Mouse (Mus musculus) mature B cell (primary cell): ENCODE data around the gene Abcc5.

Source experiments
- in situ Hi-C: fragments of 300-500 bp; cut with MboI; formaldehyde crosslinking; loops from 2 replicates; pipeline ENCODE4 v1.14.3; 2019

Abcc5 gene

DNA sequence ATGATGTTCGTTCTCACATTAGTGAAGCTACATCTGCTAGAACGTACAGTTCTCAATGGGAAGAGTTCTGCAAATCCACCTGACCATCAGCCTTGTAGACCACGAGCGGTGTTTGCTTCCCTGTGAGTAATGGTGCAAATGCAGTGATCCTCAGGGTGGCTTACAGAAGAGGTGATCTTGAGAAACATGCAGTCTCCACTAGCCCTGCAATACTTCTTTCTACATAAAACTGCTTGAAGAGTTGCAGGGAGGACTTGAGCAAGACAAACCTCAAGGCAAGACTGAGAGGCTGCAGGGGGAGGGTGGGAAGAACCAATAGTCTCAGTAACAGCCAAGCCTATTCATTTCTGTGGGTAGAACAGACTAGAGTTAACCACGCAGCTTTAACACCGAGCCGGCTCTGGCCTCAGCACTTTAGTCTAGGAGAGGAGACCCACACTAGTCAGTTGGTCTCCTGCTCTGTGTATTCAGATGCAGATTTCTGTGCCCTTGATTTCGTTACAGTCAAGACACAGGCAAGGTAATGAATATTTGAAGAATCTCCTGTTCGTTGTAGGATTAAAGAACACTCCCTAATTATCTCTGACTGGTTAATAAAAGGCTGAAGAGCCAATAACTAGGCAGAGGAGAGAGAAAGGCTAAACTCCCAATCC, 66.4 kb downstream of the Abcc5 start:
- in situ Hi-C loops: no loop called here

DNA sequence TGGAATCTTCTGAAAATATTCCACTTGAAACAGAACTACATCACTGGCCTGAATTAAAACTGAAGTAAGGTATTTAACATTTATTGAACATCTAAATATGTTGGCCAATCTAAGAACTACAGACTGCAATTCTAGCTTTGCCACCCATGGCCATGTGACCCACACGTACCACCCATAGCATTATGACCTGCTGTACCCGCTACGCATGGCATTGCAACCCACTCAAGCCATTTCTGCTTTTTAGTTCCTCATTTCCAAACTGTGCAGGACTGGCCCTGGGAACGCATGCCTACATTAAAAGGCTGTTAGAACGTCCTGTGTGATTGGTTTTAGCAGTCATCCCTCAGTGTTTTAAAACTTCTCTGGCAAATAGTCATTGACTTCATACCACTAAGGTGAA, 68.4 kb downstream of the Abcc5 start:
- in situ Hi-C loops: no loop called here

DNA sequence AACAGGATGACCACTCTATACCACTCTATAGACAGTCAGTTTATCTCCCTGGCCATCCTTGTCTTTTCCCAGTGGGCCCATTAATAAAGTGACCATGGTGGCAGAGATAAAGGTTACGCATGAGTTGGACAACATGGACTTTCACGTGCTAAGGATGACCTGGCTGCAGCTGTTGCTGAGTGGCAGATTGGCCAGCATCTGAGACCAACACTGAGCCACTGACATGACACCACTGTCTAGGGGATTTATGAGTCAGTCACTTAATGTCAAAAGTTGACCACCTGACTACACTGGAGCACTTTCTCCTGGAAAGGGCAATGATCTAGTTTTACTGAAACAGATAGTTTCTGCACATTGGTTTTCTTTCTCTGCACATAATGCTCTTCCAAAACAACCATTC, 71.4 kb downstream of the Abcc5 start:
- in situ Hi-C loops: no loop called here

DNA sequence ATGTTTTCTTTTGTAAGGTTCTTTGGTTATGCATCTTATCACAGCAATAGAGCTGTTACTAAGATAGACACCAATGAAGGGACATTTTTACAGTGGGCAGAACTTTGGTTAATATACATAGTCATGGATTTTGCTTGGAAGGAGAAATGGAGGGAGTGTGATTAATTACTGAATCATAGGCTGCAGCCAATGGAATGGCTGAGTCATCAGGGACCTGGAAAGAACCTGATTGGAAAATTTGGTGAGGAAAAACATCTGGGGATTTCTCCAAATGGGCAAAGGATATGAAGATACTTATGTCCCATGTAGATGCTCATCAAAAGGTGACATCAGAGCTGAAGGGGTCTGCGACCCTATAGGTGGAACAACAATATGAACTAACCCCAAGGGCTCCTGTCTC, 72.2 kb downstream of the Abcc5 start:
- in situ Hi-C loops: no loop called here

DNA sequence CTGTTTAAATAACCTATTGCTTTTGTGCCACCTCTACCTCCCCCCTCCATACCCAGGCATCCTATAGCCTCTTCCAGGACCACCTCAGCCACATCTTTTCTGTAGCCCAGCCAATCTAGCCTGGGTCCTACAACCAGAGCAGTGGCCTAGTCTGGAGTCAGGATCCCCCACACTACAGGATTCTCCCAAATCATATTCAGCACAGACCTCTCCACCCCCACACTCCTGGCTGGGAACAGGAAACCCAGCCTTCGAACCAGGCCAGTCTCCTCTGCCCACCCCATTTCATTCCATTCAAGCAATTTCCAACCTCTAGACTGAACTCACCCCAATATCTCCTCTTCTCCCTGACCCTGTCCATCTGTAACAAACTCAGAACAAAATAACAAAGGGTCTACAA, 80.7 kb downstream of the Abcc5 start:
- in situ Hi-C loops: no loop called here

DNA sequence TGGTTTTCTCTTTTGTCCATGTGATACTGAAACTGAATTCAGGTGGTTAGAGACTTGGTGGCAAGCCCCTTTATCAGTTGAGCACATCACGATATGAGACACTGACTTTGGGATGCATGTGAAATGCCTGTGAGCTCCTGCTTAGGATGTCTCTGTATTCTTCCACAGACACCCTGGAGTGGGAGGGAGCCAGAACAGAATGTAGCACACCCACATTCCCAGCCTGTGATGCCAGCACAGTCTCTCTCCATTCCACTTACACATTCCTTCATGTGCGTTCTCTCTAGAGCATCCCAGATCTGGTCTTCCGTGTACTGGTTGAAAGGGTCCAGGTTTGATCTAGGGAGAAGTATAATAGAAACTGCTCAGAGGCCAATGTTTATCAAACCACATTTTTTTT, 87.6 kb downstream of the Abcc5 start:
- in situ Hi-C loops: no loop called here

DNA sequence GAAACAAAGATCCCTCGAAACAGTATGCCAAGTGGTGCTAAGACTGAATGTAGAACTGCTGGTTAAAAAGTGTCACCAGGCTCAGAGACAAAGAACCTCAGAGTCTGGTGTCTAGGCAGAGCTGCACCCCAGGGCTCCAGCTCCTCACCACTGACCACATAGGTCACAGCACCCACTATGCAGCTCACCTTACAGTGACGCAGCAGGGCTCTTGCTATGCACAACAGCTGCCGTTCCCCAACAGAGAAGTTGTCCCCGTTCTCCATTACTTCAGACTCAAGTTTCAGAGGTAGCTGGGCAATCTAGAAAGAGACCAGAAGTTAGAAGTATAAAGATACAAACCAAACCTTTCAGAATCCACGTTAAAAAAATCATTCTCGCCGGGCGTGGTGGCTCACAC, 91.3 kb downstream of the Abcc5 start:
- in situ Hi-C loops: no loop called here

DNA sequence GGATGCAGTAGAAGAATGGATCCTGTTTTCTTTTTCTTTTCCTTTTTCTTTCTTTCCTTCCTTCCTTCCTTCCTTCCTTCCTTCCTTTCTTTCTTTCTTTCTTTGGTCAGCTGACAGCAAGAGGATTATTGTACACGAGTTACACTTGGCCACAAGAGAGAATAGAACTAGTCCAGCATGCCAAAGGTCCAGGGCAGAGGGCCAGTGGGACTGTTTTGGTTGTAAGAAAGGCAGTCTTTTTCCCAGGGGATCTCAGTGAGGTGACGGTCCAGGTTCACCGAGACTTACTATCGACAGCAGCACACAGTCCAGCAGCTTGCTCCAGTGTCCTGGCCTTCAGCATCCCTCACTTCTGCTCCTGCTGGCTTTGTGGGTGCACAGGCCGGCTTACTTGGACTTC, 97.9 kb downstream of the Abcc5 start:
- in situ Hi-C loops: no loop called here

DNA sequence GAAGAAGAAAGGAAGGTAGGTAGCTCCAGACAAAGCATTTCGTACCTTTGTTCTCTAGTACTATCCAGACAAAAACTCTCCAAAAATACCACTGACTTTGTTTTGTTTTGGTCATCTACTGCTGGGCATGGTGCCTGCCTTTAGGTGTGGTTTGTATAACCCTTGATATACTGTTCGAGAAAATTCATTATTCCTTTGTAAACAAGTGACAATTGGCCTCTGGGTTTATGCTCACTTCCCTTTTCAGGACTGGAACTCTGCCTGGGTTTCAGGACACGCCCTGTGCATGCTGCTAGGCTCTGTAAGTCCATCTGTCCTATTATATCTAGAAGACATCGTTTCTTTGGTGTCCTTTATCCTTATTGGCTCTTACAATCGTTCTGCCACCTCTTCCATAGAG, 100.9 kb downstream of the Abcc5 start, which contains the start of gene Cyp2ab1:
Gene Cyp2ab1, minus strand, starts transcription at position 119 of the 400 bp plus-strand sequence.
- in situ Hi-C loops: no loop called here

DNA sequence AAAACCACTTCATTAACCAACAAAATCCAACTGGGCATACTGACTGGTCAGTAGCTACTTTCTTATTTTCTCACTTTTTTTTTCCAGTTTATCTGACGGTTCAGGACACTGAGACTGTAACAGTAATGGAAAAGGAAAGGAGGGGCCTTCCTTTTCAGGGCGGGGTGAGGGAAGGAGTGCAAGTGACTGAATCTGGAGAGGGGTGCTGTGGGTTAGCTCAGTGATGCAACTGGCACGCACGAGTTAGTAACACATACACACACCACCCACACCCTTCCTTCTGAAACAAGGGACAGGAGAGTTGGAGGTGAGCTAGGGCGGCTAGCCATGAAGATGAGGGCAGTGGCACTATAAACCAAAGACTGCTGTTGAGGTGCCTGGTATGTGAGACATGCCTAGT, 102.3 kb downstream of the Abcc5 start:
- in situ Hi-C loops: no loop called here

DNA sequence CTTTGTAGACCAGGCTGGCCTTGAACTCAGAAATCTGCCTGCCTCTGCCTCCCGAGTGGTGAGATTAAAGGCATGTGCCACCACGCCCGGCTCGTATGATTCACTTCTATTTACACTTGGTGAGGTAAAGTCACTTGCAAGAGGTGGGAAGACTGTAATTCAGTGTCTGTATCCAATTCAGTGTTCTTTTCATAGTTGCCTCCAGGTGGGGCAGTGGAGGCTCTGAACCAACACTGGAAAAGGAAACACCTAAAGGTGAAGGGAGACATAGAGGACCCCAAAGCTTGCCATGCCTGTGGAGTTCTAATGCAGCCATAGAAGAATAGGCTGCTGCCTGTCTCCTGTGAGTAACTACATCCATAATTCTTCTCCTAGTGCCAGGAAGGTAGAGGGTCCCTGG, 103.9 kb downstream of the Abcc5 start:
- in situ Hi-C loops: no loop called here

DNA sequence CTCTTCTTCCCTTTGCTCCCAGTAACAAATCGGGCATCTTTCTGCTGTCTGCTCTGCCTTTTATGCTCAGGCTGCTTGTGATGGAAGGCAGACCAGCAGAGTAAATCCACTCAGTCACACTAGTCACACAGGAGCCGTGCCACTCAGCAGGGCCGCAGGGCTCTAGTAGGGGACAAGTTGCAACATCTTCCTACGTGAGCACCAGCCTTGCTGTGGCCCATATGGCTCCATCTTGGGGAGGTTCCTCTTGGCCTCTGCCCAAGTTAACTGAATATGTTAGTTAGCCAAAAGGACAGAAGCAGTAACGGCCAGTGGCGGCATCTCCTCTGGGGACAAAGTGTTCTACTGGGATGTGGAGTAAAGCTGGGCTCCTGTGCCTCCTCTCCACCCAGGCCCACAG, 109.4 kb downstream of the Abcc5 start:
- in situ Hi-C loops: no loop called here

DNA sequence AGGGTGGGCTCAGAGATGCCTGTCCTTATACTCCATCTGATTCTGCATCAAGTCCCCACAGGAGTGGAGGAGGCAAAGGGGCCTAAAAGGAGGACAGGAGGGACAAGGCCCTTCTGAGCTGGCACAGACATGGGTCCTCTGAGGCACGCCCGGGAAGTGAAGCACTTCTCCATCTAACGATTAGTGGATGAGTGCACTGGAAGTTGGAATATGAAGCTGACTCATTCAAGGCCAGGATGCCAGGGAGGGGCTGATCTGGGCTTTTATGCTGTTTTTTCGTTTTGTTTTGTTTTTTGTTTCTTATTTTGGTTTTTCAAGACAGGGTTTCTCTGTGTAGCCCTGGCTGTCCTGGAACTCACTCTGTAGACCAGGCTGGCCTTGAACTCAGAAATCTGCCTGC, 110.9 kb downstream of the Abcc5 start:
- in situ Hi-C loops: no loop called here

DNA sequence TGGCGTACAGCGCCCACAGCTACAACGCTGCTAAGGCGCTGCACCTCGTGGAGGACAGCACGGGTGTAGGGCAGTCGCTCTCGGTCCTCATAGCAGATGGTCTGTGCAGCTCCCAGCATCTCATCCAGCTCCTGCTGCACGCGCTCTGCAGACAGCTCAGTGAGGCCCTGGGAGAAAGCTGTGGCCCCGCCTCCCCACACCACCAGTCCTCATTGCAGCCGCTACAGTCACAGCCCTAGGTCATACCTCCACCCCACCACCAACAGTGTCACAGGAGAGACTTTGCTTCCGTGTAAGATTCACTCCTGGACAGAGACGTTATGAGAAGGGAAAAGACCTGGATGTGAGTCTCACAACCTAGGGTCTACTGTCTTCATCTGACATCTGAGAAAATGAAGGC, 113.9 kb downstream of the Abcc5 start:
- in situ Hi-C loops: no loop called here

DNA sequence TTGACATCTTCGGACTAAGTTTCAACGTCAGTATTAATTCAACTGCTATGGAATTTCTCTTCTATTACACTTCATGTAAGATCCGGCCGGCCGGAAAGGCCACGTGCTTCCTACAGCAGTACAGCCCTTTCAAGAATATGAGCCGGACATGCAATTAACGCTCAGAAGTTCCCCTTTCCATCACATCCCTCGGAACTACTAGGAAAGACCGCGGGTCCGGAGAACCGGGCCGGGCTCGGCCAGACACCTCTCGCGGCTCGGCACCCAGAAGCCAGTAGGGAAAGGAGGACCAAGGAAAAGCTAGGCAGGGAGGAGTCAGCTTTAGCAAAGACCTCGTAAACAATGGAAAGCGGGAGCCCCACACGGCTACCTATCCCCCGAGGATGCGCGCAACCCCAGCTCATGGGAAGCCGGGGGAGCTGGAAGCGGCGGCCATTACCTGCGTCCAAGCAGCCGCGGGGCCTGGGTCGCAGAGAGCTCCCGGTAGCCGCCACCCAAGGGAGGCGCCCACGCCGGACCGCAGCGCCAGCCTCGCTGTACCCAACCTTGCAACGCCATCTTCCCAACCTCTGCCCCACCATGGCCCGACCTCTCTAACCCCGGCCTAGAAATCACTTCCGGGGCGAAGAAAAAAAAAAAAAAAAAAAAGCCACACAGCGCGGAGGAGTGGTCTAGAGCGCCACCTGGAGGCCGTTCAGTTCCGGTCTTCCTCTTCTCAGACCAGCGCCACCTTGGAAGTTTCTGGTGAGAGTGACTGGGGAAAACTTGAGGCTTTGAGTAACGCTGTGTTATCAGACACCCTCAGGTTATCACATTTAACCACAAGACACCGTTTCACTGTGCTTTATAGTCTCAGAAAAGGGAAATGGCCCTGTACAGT, 124.2 kb downstream of the Abcc5 start, which contains the start of gene Parl:
Gene Parl, minus strand, starts transcription at position 618 of the 880 bp plus-strand sequence.
- in situ Hi-C loops: no loop called here

DNA sequence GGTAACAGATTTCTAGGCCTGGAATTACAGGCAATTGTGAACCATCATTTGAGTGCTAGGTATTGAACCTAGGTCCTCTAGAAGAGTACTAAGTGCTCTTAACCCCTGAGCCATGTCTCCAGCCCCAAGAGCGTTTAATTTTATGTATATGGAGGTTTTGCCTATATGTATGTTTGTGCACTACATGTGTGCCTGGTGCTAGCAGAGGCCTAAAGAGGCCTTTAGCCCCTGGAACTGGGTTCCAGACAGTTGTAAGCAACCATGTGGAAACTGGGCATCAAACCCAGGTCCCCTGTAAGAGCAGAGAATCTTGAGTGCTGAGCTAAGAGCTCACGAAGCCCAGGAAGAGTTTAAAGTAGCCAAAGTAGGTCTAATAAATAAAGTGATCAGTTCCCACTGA, 126.1 kb downstream of the Abcc5 start:
- in situ Hi-C loops: no loop called here
